Mouse (Mus musculus): Measurements from ENCODE around the gene Ntpcr.

DNA sequence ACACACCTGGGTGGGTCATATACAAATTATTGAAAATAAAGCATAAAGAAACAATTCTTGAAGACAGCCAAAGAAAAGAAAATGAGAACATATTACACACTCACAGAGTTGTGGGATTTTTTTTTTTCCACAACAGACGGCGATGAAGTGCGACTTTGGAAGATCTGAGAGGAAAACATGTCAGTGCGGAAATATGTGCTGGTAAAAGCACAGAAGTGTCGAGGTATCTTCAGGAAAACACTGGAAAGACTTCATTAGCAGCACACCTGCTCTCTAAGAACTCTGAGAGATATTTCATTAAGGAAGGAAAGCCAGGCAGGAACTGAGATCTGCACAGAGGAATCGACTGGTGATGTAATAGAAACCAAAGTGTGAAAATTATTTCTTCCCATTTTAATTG lies 33.8 kb upstream of the Ntpcr start:
- TF ChIP-seq CTCF (IDR thresholded peaks at IDR 0.05; ENCODE audit: borderline replicate concordance, extremely low read depth, insufficient read depth, insufficient read length) (no peak), POLR2A (IDR thresholded peaks at IDR 0.05; ENCODE audit: borderline replicate concordance, extremely low read depth, insufficient read depth, insufficient read length, poor library complexity, severe bottlenecking) (no peak)

Measured in brain, embryonic 14.5 days (tissue).